Mouse (Mus musculus): ENCODE data around the gene Zfp212.

DNA sequence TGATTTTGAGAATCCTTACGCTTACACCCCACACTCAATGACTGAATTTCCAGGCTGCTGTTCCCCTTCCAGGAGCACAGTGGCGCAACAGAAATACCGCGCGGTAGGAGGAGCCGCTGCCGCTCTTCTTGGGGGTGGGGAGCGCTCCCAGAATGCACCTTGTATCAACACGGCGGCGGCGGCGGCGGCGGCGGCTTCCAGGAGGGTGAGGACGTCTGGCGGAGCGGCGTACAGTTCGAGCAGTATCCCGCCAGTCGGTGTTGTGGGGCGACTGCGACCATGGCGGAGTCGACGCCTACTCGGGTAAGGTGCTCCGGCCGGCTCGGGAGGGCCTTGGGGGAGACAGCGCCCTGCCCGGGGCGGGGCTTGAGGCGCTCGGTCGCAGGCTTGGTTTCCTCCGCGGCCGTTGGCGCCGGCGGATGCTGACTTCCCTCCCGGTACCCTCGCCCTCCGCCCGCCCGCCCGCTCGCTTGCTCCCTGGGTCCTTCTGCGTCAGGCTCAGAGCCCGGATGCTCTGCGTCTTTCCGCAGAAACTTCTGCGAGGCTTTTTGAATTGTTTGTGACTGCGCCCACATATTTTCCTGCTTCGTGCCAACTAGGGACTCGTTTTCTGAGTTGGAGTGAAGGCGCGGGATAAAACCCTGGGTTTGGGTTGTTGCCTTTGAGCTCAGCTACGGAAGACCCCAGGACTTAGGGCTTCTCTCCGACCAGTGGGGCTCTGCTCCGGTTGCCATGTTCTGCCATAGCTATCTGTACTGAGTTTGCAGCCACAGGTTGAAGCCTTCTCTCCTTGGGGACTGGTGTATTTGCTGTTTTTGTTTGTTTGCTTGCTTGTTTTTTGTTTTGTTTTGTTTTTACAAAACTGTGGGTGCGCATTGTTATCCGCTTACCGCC is at the start of gene Zfp212:
- TF ChIP-seq CTCF (IDR thresholded peaks at IDR 0.05; ENCODE audit: low read depth, low read length) (no peak), GATA1 (IDR thresholded peaks at IDR 0.05; ENCODE audit: borderline replicate concordance, low read length) (no peak), POLR2AphosphoS5 (IDR thresholded peaks at IDR 0.05; ENCODE audit: insufficient replicate concordance, low read depth, low read length) (no peak), GATA2 (IDR thresholded peaks at IDR 0.05; ENCODE audit: borderline replicate concordance, low read depth, low read length) (no peak)

Data from G1E (cell line).